Mouse (Mus musculus): ENCODE measurements around the gene Fam172a. TPM values are rescaled to one million over a fixed set of nuclear protein-coding genes. Genes with fewer than 3 reads are reported as not detected.

The Fam172a gene
- polyA plus RNA-seq, 1 experiment, result 19.1 TPM

GRCm38 (mm10) chr13:78094352-78094751 lies 392.5 kb downstream of the Fam172a start:
- no peak overlapping the region for H3K27ac ChIP-seq (ENCODE audit: insufficient read depth, low read length)
- TF ChIP-seq CTCF (IDR thresholded peaks at IDR 0.05; ENCODE audit: extremely low read depth, insufficient read depth, low read length) (no peak), POLR2A (IDR thresholded peaks at IDR 0.05; ENCODE audit: extremely low read depth, insufficient read depth, low read length) (no peak)
- H3K4me1 ChIP-seq (ENCODE audit: control insufficient read depth, insufficient read depth, low read length), result no peaks in the 10 kb centered on the region
- no peak overlapping the region for H3K4me3 ChIP-seq (ENCODE audit: insufficient read depth, low read length)

- Histone ChIP-seq H3K27ac (ENCODE audit: insufficient read depth, low read length) (no peak overlapping the region), H3K4me3 (ENCODE audit: insufficient read depth, low read length) (no peak overlapping the region), H3K4me1 (ENCODE audit: control insufficient read depth, insufficient read depth, low read length) (no peaks in the 10 kb centered on the region)
- TF ChIP-seq POLR2A (IDR thresholded peaks at IDR 0.05; ENCODE audit: extremely low read depth, insufficient read depth, low read length) (no peak), CTCF (IDR thresholded peaks at IDR 0.05; ENCODE audit: extremely low read depth, insufficient read depth, low read length) (no peak)
These were observed 393.5 kb downstream of the Fam172a start for GRCm38 (mm10) chr13:78095071-78095973.

- no peak overlapping the region for H3K4me3 ChIP-seq (ENCODE audit: insufficient read depth, low read length)
- no peak for TF ChIP-seq POLR2A (IDR thresholded peaks at IDR 0.05; ENCODE audit: extremely low read depth, insufficient read depth, low read length)
- TF ChIP-seq CTCF (IDR thresholded peaks at IDR 0.05; ENCODE audit: extremely low read depth, insufficient read depth, low read length), result no peak
- no peaks in the 10 kb centered on the region for H3K4me1 ChIP-seq (ENCODE audit: control insufficient read depth, insufficient read depth, low read length)
- no peak overlapping the region for H3K27ac ChIP-seq (ENCODE audit: insufficient read depth, low read length)
These were observed 397.1 kb downstream of the Fam172a start for GRCm38 (mm10) chr13:78098858-78099445.

- Histone ChIP-seq H3K27ac (ENCODE audit: insufficient read depth, low read length) (no peak overlapping the region), H3K4me3 (ENCODE audit: insufficient read depth, low read length) (no peak overlapping the region), H3K4me1 (ENCODE audit: control insufficient read depth, insufficient read depth, low read length) (no peaks in the 10 kb centered on the region)
- TF ChIP-seq POLR2A (IDR thresholded peaks at IDR 0.05; ENCODE audit: extremely low read depth, insufficient read depth, low read length), result no peak
- TF ChIP-seq CTCF (IDR thresholded peaks at IDR 0.05; ENCODE audit: extremely low read depth, insufficient read depth, low read length), result no peak
These were observed 398.1 kb downstream of the Fam172a start for GRCm38 (mm10) chr13:78099746-78100530.

GRCm38 (mm10) chr13:78100664-78101063 lies 398.8 kb downstream of the Fam172a start:
- TF ChIP-seq POLR2A (IDR thresholded peaks at IDR 0.05; ENCODE audit: extremely low read depth, insufficient read depth, low read length) (no peak), CTCF (IDR thresholded peaks at IDR 0.05; ENCODE audit: extremely low read depth, insufficient read depth, low read length) (no peak)
- Histone ChIP-seq H3K27ac (ENCODE audit: insufficient read depth, low read length) (no peak overlapping the region), H3K4me1 (ENCODE audit: control insufficient read depth, insufficient read depth, low read length) (no peaks in the 10 kb centered on the region), H3K4me3 (ENCODE audit: insufficient read depth, low read length) (no peak overlapping the region)

GRCm38 (mm10) chr13:78102337-78102736 lies 400.5 kb downstream of the Fam172a start:
- H3K4me1 ChIP-seq (ENCODE audit: control insufficient read depth, insufficient read depth, low read length), result no peaks in the 10 kb centered on the region
- no peak for TF ChIP-seq POLR2A (IDR thresholded peaks at IDR 0.05; ENCODE audit: extremely low read depth, insufficient read depth, low read length)
- TF ChIP-seq CTCF (IDR thresholded peaks at IDR 0.05; ENCODE audit: extremely low read depth, insufficient read depth, low read length), result no peak
- no peak overlapping the region for H3K27ac ChIP-seq (ENCODE audit: insufficient read depth, low read length)
- H3K4me3 ChIP-seq (ENCODE audit: insufficient read depth, low read length), result no peak overlapping the region

- no peak overlapping the region for H3K4me3 ChIP-seq (ENCODE audit: insufficient read depth, low read length)
- TF ChIP-seq CTCF (IDR thresholded peaks at IDR 0.05; ENCODE audit: extremely low read depth, insufficient read depth, low read length) (no peak), POLR2A (IDR thresholded peaks at IDR 0.05; ENCODE audit: extremely low read depth, insufficient read depth, low read length) (no peak)
- H3K27ac ChIP-seq (ENCODE audit: insufficient read depth, low read length), result no peak overlapping the region
- no peaks in the 10 kb centered on the region for H3K4me1 ChIP-seq (ENCODE audit: control insufficient read depth, insufficient read depth, low read length)
These were observed 403.0 kb downstream of the Fam172a start for GRCm38 (mm10) chr13:78104851-78105250.

- H3K4me3 ChIP-seq (ENCODE audit: insufficient read depth, low read length), result no peak overlapping the region
- H3K4me1 ChIP-seq (ENCODE audit: control insufficient read depth, insufficient read depth, low read length), result no peaks in the 10 kb centered on the region
- TF ChIP-seq POLR2A (IDR thresholded peaks at IDR 0.05; ENCODE audit: extremely low read depth, insufficient read depth, low read length) (no peak), CTCF (IDR thresholded peaks at IDR 0.05; ENCODE audit: extremely low read depth, insufficient read depth, low read length) (no peak)
- no peak overlapping the region for H3K27ac ChIP-seq (ENCODE audit: insufficient read depth, low read length)
These were observed 408.8 kb downstream of the Fam172a start for GRCm38 (mm10) chr13:78110648-78111047.

GRCm38 (mm10) chr13:78113978-78114377 lies 412.1 kb downstream of the Fam172a start:
- no peak for TF ChIP-seq POLR2A (IDR thresholded peaks at IDR 0.05; ENCODE audit: extremely low read depth, insufficient read depth, low read length)
- no peak for TF ChIP-seq CTCF (IDR thresholded peaks at IDR 0.05; ENCODE audit: extremely low read depth, insufficient read depth, low read length)
- no peak overlapping the region for H3K27ac ChIP-seq (ENCODE audit: insufficient read depth, low read length)
- no peak overlapping the region for H3K4me3 ChIP-seq (ENCODE audit: insufficient read depth, low read length)
- no peaks in the 10 kb centered on the region for H3K4me1 ChIP-seq (ENCODE audit: control insufficient read depth, insufficient read depth, low read length)

Measured in cortical plate, adult 2 months (tissue).